Mouse (Mus musculus) neural tube, embryonic 12.5 days (tissue): ENCODE measurements around the gene Il31ra. TPM values are rescaled to one million over a fixed set of nuclear protein-coding genes. Genes with fewer than 3 reads are reported as not detected.

Source experiments
- ATAC-seq: fragments of 200-750 bp; cut with Nextera tagmentation; 2 replicates; pipeline ENCODE4 v1.8.0; 2017; ENCODE audit warnings: low read depth, mild to moderate bottlenecking, moderate TSS enrichment, moderate library complexity; ENCODE audit not compliant: low FRiP score
- H3K27ac ChIP-seq: fragments of 300-500 bp; sonication (generic); 2 replicates; pipeline ENCODE4 v1.5.1; 2016
- H3K27me3 ChIP-seq: fragments of 300-500 bp; sonication (generic); replicated peaks from 2 replicates; pipeline ENCODE4 v1.6.1; 2016; ENCODE audit warnings: mild to moderate bottlenecking
- H3K36me3 ChIP-seq: fragments of 300-500 bp; sonication (generic); 2 replicates; pipeline ENCODE4 v1.6.1; 2016; ENCODE audit warnings: mild to moderate bottlenecking
- H3K4me1 ChIP-seq: fragments of 300-500 bp; sonication (generic); 2 replicates; pipeline ENCODE4 v1.6.1; 2016
- H3K4me2 ChIP-seq: fragments of 300-500 bp; sonication (generic); replicated peaks from 2 replicates; pipeline ENCODE4 v1.6.1; 2016; ENCODE audit warnings: mild to moderate bottlenecking
- H3K4me3 ChIP-seq: fragments of 300-500 bp; sonication (generic); 2 replicates; pipeline ENCODE4 v1.5.1; 2016
- H3K9ac ChIP-seq: fragments of 300-500 bp; sonication (generic); 2 replicates; pipeline ENCODE4 v1.6.1; 2016; ENCODE audit warnings: mild to moderate bottlenecking
- H3K9me3 ChIP-seq: fragments of 300-500 bp; sonication (generic); 2 replicates; pipeline ENCODE4 v1.6.1; 2016; ENCODE audit warnings: mild to moderate bottlenecking
- whole genome bisulfite sequencing: fragments of 180-500 bp; shearing (Covaris S2); methylation state at CpG from one replicate; pipeline ENCODE4 v1.1.7; 2016; 5-methylcytosine and 5-hydroxymethylcytosine counted together
- polyA plus RNA-seq: library from polyadenylated mRNA; unstranded; fragments of >200 nt; fragmentation: Nextera tagmentation; extraction: Ambion mirVana; gene quantifications from 2 replicates; pipeline ENCODE4 v1.2.1, GENCODE M21; 2016

Gene Il31ra
- polyA plus RNA-seq, 1 experiment from 2014 or later: 0.16 TPM

DNA sequence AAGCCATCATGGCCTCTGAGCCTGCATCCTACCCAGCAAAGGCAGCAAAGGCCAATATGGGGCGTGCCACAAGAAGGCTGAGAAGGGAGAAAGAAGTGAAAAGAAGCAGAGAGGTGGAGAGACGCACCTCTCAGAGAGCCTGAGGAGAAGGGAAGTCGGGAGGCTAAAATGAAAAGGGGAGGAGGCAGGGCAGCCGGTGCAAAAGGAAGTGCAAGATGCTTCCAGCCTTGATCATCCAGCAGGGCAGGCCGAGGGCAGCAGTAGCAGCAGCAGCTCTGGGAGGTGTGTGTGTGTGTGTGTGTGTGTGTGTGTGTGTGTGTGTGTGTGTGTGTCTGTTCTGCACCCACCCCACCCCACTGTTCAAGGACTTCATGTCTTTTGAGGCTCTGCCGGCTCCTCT, 71.9 kb downstream of the Il31ra start:
- Histone ChIP-seq H3K4me3 (no peak overlapping the region), H3K27me3 (no peaks in the 10 kb centered on the region)
- 70% methylated on average over 6 of the region's 6 CpGs for WGBS

DNA sequence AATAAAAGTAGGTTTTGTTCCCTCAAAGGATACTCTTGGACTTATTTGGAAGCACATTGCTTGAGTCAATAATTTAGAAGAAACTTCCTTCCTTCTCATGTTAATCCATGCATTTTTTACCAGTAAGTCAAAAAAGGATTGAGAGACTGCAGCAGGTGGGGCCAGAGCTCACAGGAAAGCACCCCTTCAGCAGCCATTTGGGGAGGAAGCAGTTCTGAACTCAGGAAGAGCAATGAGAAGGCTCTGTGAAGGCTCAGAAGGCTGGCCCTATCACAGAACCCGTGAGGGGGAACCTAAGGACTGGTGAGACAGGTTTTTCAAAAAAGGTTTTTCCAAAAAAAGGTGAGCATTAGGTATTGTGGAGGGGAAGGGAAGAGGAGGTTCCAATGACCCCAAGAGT, 79.6 kb downstream of the Il31ra start:
- Histone ChIP-seq H3K9ac (no peak overlapping the region), H3K4me2 (no peak overlapping the region), H3K27me3 (no peaks in the 10 kb centered on the region), H3K27ac (no peak overlapping the region), H3K4me1 (no peaks in the 10 kb centered on the region), H3K9me3 (peaks cover 13% of the 10 kb centered on the region; the same call in 1 of the 2 replicates), H3K36me3 (no peaks in the 10 kb centered on the region), H3K4me3 (no peak overlapping the region)
- no peak for ATAC-seq
- WGBS: 72% methylated on average over 1 of the region's 1 CpGs

More for the DNA sequence above, 71.9 kb downstream of the Il31ra start:
- ATAC-seq: no peak
- Histone ChIP-seq H3K9ac (no peak overlapping the region), H3K36me3 (no peaks in the 10 kb centered on the region), H3K4me2 (no peak overlapping the region), H3K27ac (no peak overlapping the region), H3K9me3 (peaks cover 13% of the 10 kb centered on the region; the same call in 1 of the 2 replicates), H3K4me1 (no peaks in the 10 kb centered on the region)

DNA sequence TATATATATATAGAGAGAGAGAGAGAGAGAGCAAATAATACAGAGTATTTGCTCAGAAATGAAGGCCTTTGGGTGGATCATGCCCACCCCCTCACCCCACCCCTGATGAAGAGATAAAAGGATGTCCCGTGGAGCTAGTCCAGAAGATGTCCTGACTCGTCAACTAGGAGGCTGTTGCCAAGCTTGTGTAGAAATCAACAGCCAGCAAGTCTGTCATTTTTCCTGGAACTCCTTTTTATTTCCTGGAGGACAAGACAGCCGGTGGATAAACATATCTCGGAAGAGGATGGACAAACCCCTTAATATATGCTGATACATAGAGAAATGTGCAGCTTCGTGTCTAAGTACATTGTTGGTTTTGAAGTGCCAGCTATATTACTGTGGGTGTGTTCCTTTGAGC, 81.3 kb downstream of the Il31ra start:
- Histone ChIP-seq H3K27ac (no peak overlapping the region), H3K27me3 (no peaks in the 10 kb centered on the region), H3K36me3 (no peaks in the 10 kb centered on the region), H3K4me3 (no peak overlapping the region), H3K9ac (no peak overlapping the region), H3K4me2 (no peak overlapping the region), H3K9me3 (peaks cover 5% of the 10 kb centered on the region; the same call in 1 of the 2 replicates), H3K4me1 (no peaks in the 10 kb centered on the region)
- WGBS: 93% methylated on average over 5 of the region's 5 CpGs
- ATAC-seq: no peak

DNA sequence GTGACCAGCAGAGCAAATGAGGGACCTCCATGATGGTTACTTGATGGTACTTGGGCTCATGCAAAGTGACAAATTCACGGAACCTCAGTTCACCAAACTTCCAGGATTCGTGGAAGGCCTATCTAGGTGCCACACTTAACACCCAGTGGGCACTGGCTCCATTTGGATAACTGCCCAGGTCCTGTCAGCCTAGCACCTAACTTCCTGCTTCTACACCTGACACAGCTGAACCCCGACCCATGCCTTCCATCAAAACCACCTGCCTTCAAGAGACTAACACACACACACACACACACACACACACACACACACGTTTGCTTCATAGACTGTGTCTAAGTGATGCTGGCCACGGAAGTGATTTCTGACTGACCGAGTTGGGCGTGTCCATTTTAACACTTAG, 82.3 kb downstream of the Il31ra start:
- H3K36me3 ChIP-seq: 0 out of 2 replicates have a peak, but pooled peaks cover 4% of the 10 kb centered on the region
- H3K4me3 ChIP-seq: no peak overlapping the region
- H3K27me3 ChIP-seq: no peaks in the 10 kb centered on the region
- H3K27ac ChIP-seq: no peak overlapping the region
- no peaks in the 10 kb centered on the region for H3K4me1 ChIP-seq
- no peaks in the 10 kb centered on the region for H3K9me3 ChIP-seq
- WGBS: 91% methylated on average over 7 of the region's 7 CpGs
- no peak overlapping the region for H3K4me2 ChIP-seq
- no peak overlapping the region for H3K9ac ChIP-seq
- ATAC-seq: no peak

DNA sequence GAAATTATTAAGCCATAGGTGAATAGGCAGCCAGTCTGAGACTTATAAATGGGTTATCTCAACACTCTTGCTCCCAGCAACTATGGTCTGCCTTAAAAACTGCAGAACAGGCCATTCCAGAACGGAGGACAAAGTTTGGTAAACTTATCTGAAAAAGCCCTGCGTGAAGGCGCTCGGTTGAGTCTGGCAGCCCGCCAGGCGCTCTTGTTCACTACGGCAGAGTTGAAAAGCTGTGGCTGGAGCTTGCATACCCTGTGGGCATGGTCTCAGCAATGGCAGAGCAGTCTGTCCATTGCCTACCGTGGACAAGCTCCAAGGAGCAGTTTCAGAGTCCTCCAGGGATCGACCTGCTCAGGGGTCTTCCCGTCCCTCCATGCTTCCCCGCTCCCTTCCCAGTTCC, 82.9 kb downstream of the Il31ra start:
- Histone ChIP-seq H3K4me2 (no peak overlapping the region), H3K4me3 (no peak overlapping the region), H3K27ac (no peak overlapping the region), H3K9ac (no peak overlapping the region), H3K4me1 (no peaks in the 10 kb centered on the region), H3K9me3 (no peaks in the 10 kb centered on the region), H3K27me3 (no peaks in the 10 kb centered on the region), H3K36me3 (0 out of 2 replicates have a peak, but pooled peaks cover 4% of the 10 kb centered on the region)
- 88% methylated on average over 11 of the region's 11 CpGs for WGBS
- no peak for ATAC-seq

DNA sequence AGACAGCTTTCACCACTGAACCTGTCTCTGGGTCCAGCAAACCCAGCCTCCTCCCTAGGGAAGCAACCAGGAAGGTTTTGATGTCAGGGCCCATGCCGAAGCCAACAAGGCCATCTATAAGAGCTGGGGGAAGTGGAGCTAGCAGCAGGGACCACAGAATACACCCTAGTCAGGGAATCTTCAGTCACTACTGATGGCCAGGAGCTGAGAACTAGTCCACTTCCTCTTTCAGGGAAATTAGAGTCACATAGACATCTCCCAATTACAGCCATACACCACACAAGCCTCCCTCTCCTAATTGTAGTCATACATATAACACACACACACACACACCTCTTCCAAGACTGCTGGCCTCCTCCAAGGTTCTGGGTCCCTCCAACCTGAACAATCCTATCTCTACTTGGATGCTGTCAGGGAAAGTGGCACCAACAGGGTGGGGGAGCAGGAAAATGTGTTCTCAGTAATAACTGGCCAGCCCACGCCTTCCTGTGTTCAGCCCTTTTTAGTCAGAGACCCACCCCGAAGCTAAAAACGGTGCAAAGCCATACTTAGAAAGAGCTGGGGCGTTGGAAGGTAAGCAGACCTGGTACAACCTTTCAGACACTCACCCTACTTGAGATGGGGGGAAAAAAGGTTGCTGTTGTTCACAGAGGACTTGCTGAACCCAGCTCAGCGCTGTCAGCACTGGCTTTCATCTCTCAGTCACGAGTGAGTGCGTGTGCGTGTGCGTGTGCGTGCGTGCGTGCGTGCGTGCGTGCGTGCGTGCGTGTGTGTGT, 83.5 kb downstream of the Il31ra start:
- Histone ChIP-seq H3K4me2 (no peak overlapping the region), H3K27ac (no peak overlapping the region), H3K4me3 (no peak overlapping the region), H3K36me3 (peaks cover 6% of the 10 kb centered on the region), H3K4me1 (no peaks in the 10 kb centered on the region), H3K27me3 (no peaks in the 10 kb centered on the region), H3K9me3 (no peaks in the 10 kb centered on the region), H3K9ac (no peak overlapping the region)
- no peak for ATAC-seq
- 94% methylated on average over 19 of the region's 19 CpGs for WGBS

DNA sequence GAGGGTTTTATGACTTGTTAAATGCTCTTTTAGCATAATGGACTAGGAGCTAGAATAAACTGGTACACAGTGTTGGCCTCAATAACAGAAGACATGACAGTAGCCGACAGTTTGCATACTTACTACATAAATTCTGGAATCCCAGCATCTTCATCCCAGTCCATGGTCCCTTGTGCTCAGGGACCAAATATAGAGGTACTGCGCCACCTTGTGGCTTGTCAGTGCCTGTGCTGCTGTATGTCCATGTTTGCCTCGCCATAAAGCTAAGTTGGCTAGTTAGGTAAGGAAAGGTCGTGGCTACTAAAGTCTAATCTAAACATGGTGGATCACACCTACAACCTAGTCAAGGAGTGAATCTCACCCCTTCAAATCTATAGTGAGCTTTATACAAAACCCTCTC, 84.7 kb downstream of the Il31ra start:
- WGBS: 29% methylated on average over 4 of the region's 4 CpGs

DNA sequence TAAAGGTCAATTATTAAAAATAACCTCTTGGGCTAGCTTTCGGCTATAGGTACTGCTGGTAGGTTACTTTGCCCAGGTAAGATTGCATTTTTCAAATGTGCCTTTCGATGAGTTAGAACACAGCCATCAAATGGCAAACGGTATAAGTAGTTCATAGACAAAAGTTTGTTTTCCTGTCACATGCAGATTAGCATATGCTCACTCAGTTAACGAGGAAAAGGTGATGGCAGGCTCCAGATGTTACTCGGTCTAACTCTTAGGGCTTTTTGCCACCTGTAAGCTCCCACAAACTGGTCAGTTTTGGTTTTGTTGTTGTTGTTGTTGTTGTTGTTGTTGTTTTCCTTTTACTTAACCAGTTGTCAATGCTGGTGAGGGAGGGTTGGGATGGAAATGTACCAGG, 85.7 kb downstream of the Il31ra start:
- 87% methylated on average over 5 of the region's 5 CpGs for WGBS
- peaks cover 27% of the 10 kb centered on the region for H3K36me3 ChIP-seq
- H3K4me3 ChIP-seq: no peak overlapping the region
- ATAC-seq: no peak
- H3K27ac ChIP-seq: no peak overlapping the region
- no peaks in the 10 kb centered on the region for H3K4me1 ChIP-seq
- no peak overlapping the region for H3K9ac ChIP-seq
- no peaks in the 10 kb centered on the region for H3K9me3 ChIP-seq
- H3K4me2 ChIP-seq: no peak overlapping the region
- H3K27me3 ChIP-seq: no peaks in the 10 kb centered on the region

More for the DNA sequence above, 84.7 kb downstream of the Il31ra start:
- peak; percentile 78 for ATAC-seq
- Histone ChIP-seq H3K27me3 (no peaks in the 10 kb centered on the region), H3K36me3 (peaks cover 17% of the 10 kb centered on the region), H3K4me2 (no peak overlapping the region), H3K27ac (no peak overlapping the region), H3K4me3 (no peak overlapping the region), H3K9ac (no peak overlapping the region), H3K9me3 (no peaks in the 10 kb centered on the region), H3K4me1 (no peaks in the 10 kb centered on the region)

DNA sequence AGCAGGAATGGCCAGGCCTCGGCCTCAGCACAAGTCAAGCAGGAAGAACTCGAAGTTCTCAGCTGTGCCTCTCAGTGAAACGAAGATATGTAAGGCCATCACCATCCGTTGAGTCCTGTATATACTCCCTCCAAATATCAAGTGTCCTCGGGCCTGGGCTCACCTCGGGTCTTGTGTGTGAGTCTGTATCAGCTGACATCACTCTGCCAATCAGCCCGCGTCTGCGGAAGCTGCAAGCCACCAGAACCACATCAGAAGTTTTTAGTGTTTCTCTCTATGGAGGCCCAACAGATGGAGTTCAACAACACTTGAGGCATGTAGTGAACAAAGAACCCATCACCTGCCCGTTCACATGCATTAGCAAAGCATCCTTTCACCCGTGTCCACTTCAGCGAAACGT, 86.5 kb downstream of the Il31ra start:
- ATAC-seq: no peak
- no peaks in the 10 kb centered on the region for H3K9me3 ChIP-seq
- no peak overlapping the region for H3K4me3 ChIP-seq
- H3K9ac ChIP-seq: no peak overlapping the region
- peaks cover 33% of the 10 kb centered on the region for H3K36me3 ChIP-seq
- 88% methylated on average over 13 of the region's 13 CpGs for WGBS
- no peak overlapping the region for H3K27ac ChIP-seq
- no peaks in the 10 kb centered on the region for H3K27me3 ChIP-seq
- no peak overlapping the region for H3K4me2 ChIP-seq
- H3K4me1 ChIP-seq: no peaks in the 10 kb centered on the region

DNA sequence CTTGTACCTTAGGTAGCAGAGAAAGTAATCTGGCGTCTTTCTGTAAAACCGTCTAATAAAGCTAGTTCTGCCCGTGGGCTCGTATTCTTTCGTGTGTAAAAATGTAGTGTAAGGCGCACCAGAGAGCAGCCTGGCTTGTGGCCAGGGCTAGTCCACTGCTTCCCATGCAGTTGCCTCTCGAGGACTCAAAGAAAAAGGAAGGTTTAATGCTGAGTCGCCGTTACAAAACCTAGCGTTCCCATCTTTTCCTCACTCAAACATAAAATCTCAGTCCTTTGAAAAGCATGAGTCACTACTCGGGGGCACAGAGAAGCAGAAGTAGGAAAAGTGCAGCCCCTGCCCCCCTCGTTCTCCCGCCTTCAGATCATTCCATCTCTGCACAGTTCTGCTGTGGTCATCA, 87.4 kb downstream of the Il31ra start:
- Histone ChIP-seq H3K4me2 (no peak overlapping the region), H3K27me3 (no peaks in the 10 kb centered on the region), H3K9ac (no peak overlapping the region), H3K36me3 (peaks cover 36% of the 10 kb centered on the region), H3K4me3 (no peak overlapping the region), H3K4me1 (no peaks in the 10 kb centered on the region), H3K27ac (no peak overlapping the region), H3K9me3 (no peaks in the 10 kb centered on the region)
- ATAC-seq: no peak
- 88% methylated on average over 13 of the region's 13 CpGs for WGBS

DNA sequence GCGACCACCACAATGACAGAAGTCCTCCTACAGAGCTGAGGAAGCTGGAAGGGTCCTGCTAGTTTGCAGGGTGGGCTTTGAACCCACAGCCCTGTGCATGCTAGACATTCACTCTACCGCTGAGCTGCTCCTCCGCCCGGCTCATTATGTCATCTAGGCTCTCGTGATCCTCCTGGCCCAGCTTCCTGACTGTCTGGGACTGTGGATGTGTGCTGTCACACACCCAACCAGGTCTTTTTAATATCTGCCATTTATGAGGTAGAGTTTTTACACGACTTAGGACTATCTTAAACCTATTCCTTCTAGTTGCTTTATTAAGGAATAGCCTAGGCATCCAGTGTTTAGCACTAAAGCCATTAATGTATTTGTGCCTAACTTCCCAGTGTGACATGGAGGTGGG, 88.7 kb downstream of the Il31ra start:
- no peak for ATAC-seq
- no peak overlapping the region for H3K9ac ChIP-seq
- 92% methylated on average over 6 of the region's 6 CpGs for WGBS
- no peak overlapping the region for H3K27ac ChIP-seq
- peaks cover 49% of the 10 kb centered on the region for H3K36me3 ChIP-seq
- H3K4me2 ChIP-seq: no peak overlapping the region
- no peak overlapping the region for H3K4me3 ChIP-seq
- H3K4me1 ChIP-seq: no peaks in the 10 kb centered on the region
- no peaks in the 10 kb centered on the region for H3K9me3 ChIP-seq
- H3K27me3 ChIP-seq: no peaks in the 10 kb centered on the region

DNA sequence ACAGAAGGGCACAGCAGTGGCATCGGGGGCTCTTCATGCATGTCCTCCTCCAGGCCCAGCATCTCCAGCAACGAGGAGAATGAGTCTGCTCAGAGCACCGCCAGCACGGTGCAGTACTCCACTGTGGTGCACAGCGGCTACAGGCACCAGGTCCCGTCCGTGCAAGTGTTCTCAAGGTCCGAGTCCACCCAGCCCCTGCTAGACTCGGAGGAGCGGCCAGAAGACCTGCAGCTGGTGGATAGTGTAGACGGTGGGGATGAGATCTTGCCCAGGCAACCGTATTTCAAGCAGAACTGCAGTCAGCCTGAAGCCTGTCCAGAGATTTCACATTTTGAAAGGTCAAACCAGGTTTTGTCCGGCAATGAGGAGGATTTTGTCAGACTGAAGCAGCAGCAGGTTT, 90.3 kb downstream of the Il31ra start:
- Histone ChIP-seq H3K4me1 (no peaks in the 10 kb centered on the region), H3K27ac (no peak overlapping the region), H3K36me3 (peaks cover 62% of the 10 kb centered on the region), H3K4me2 (no peak overlapping the region), H3K9me3 (no peaks in the 10 kb centered on the region), H3K27me3 (no peaks in the 10 kb centered on the region), H3K4me3 (no peak overlapping the region), H3K9ac (no peak overlapping the region)
- 96% methylated on average over 13 of the region's 13 CpGs for WGBS
- no peak for ATAC-seq

DNA sequence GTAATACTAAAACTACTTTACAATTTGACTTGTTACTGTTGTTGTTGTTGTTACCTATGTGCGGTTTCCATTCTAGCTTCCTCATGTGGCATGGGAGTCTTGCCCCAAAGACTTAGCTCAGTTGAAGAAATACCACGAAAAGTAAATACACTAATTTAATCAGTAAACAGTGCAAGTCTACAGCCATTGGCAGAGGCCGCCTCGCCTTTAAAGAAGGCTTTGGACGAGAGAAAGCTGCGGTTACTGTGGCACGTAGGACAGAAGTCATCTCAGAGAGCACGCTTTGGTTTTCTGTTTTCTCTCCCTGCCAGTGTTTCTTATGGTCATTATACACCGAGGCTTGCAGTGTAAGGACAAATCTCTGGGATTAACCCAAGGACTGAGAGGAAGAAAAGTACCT, 93.7 kb downstream of the Il31ra start:
- no peak overlapping the region for H3K4me2 ChIP-seq
- WGBS: 95% methylated on average over 9 of the region's 9 CpGs

More for the DNA sequence above, 93.7 kb downstream of the Il31ra start:
- peaks cover 78% of the 10 kb centered on the region for H3K36me3 ChIP-seq
- H3K9me3 ChIP-seq: no peaks in the 10 kb centered on the region
- H3K9ac ChIP-seq: no peak overlapping the region
- no peak overlapping the region for H3K4me3 ChIP-seq
- H3K27ac ChIP-seq: no peak overlapping the region
- no peaks in the 10 kb centered on the region for H3K27me3 ChIP-seq
- ATAC-seq: no peak
- no peaks in the 10 kb centered on the region for H3K4me1 ChIP-seq
